Mouse (Mus musculus): ENCODE measurements at regions not wholly inside any gene's neighbourhood (a gene's known extent, or its start where the extent isn't known, plus 50 kb on each side); places are given as distances from the start of the nearest gene placed in this dataset.

GRCm38 (mm10) chr2:8338271-8338670 lies 828.9 kb upstream of the Celf2 start:
- DNase-seq (ENCODE audit: extremely low spot score in 1 of 2, low spot score in 1 of 2) = no peak

- DNase-seq (ENCODE audit: extremely low spot score in 1 of 2, low spot score in 1 of 2) = no peak
Observed at GRCm38 (mm10) chr2:8296001-8296400, 786.6 kb upstream of the Celf2 start.

GRCm38 (mm10) chr2:8291357-8291756 lies 782.0 kb upstream of the Celf2 start:
- DNase-seq (ENCODE audit: extremely low spot score in 1 of 2, low spot score in 1 of 2) = no peak

GRCm38 (mm10) chr2:8287403-8287802 lies 778.0 kb upstream of the Celf2 start:
- no peak for DNase-seq (ENCODE audit: extremely low spot score in 1 of 2, low spot score in 1 of 2)

- DNase-seq (ENCODE audit: extremely low spot score in 1 of 2, low spot score in 1 of 2) = no peak
Observed at GRCm38 (mm10) chr2:8276127-8276773, 766.9 kb upstream of the Celf2 start.

Measured in layer of hippocampus, postnatal 25 days (tissue).